Mouse (Mus musculus): Measurements from ENCODE around the gene Rgs6. TPM values are rescaled to one million over a fixed set of nuclear protein-coding genes. Genes with fewer than 3 reads are reported as not detected.

Gene Rgs6
- polyA plus RNA-seq, 2 experiments: 0.07 to 0.20 TPM

DNA sequence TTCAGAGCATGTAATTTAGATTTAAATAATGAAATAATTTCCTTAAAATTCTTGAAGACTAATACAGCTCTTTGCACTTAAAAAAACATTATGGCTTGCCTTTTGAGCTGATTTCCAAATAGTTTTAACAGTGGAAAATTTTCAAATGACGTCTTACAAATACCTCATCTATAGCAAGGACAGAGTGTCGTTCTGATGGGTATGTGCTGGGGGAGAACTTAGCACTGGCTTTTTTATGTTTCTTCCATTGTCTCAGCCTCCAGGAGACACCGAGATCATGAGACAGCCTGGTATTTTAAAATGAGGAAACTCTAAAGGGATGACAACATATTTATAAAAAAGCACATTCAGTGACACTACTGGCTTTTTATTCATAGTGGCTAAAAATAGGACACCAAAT is 204.0 kb downstream of the Rgs6 start:
- H3K27ac ChIP-seq: no peak overlapping the region
- ATAC-seq (ENCODE audit: insufficient read depth) (no peak), DNase-seq (ENCODE audit: low read depth in 3 of 3, low spot score in 3 of 3) (no peak)
- no peaks in the 10 kb centered on the region for H3K9me3 ChIP-seq (ENCODE audit: control insufficient read depth, low read length)
- no peaks in the 10 kb centered on the region for H3K4me1 ChIP-seq (replicated peaks; ENCODE audit: control insufficient read depth in 2 of 2, insufficient read depth in 2 of 2, low read length in 1 of 2)
- 54% methylated on average over 3 of the region's 3 CpGs for WGBS (ENCODE audit: insufficient replicate concordance)
- no peak overlapping the region for H3K4me3 ChIP-seq (ENCODE audit: insufficient read depth in 1 of 2, low read depth in 2 of 2, low read length in 2 of 2)
- no peaks in the 10 kb centered on the region for H3K36me3 ChIP-seq (replicated peaks; ENCODE audit: control insufficient read depth, insufficient read depth, low read depth)
- H3K4me2 ChIP-seq (ENCODE audit: low read depth): no peak overlapping the region
- no peak for TF ChIP-seq EP300 (IDR thresholded peaks at IDR 0.05; ENCODE audit: low read depth)
- no peak for TF ChIP-seq CTCF (IDR thresholded peaks at IDR 0.05; ENCODE audit: low read depth)
- H3K9ac ChIP-seq (replicated peaks): no peak overlapping the region
- no peaks in the 10 kb centered on the region for H3K27me3 ChIP-seq (ENCODE audit: control insufficient read depth, insufficient read depth, low read length)

DNA sequence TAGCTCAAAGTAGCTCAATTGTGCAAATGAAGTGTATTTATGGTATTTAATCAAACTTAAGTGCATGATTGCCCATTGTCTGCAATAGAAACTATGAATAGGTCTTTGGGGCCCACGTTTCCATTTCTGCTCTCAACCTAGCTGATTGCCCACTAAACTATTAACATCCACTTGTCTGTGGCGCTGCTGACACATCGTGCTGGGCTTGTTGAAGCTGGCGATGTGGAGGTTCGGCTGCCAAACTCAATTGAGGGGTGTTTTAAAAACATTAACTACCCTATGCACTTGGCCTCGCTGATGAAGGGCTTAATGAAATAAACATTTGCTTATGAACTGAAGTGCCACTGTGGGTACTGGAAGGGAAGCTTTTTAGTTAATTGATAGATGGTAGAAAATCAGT is 211.8 kb downstream of the Rgs6 start:
- H3K27ac ChIP-seq: no peak overlapping the region
- DNase-seq (ENCODE audit: low read depth in 3 of 3, low spot score in 3 of 3): no peak
- no peak overlapping the region for H3K9ac ChIP-seq (replicated peaks)
- H3K9me3 ChIP-seq (ENCODE audit: control insufficient read depth, low read length): no peaks in the 10 kb centered on the region
- 59% methylated on average over 6 of the region's 6 CpGs for WGBS (ENCODE audit: insufficient replicate concordance)
- ATAC-seq (ENCODE audit: insufficient read depth): no peak
- TF ChIP-seq EP300 (IDR thresholded peaks at IDR 0.05; ENCODE audit: low read depth): no peak
- TF ChIP-seq CTCF (IDR thresholded peaks at IDR 0.05; ENCODE audit: low read depth): no peak
- H3K4me2 ChIP-seq (ENCODE audit: low read depth): no peak overlapping the region
- H3K4me1 ChIP-seq (replicated peaks; ENCODE audit: control insufficient read depth in 2 of 2, insufficient read depth in 2 of 2, low read length in 1 of 2): no peaks in the 10 kb centered on the region
- H3K36me3 ChIP-seq (replicated peaks; ENCODE audit: control insufficient read depth, insufficient read depth, low read depth): no peaks in the 10 kb centered on the region
- H3K4me3 ChIP-seq (ENCODE audit: insufficient read depth in 1 of 2, low read depth in 2 of 2, low read length in 2 of 2): no peak overlapping the region
- no peaks in the 10 kb centered on the region for H3K27me3 ChIP-seq (ENCODE audit: control insufficient read depth, insufficient read depth, low read length)

DNA sequence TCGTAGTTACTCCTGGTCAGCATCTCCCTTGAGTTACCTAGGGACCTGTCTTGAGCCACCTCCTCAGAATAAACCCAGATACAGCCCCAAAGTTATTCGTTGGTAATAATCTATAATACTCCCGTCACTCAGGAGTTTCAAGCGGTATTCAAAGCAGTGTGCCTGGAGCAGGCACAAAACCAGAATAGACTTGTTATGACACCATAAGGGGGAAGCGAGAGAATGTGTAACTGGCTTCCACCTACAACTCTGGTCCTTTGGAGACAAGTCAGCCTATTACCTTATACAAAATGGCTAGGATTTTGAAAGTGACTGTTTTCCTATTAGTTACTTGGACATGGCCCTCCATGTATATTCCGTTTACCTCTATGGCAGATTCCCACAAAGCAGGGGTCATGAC is 213.6 kb downstream of the Rgs6 start:
- Histone ChIP-seq H3K27me3 (ENCODE audit: control insufficient read depth, insufficient read depth, low read length) (no peaks in the 10 kb centered on the region), H3K9ac (replicated peaks) (no peak overlapping the region), H3K4me2 (ENCODE audit: low read depth) (no peak overlapping the region), H3K4me3 (ENCODE audit: insufficient read depth in 1 of 2, low read depth in 2 of 2, low read length in 2 of 2) (no peak overlapping the region), H3K27ac (no peak overlapping the region), H3K4me1 (replicated peaks; ENCODE audit: control insufficient read depth in 2 of 2, insufficient read depth in 2 of 2, low read length in 1 of 2) (no peaks in the 10 kb centered on the region), H3K36me3 (replicated peaks; ENCODE audit: control insufficient read depth, insufficient read depth, low read depth) (no peaks in the 10 kb centered on the region), H3K9me3 (ENCODE audit: control insufficient read depth, low read length) (no peaks in the 10 kb centered on the region)
- no peak for DNase-seq (ENCODE audit: low read depth in 3 of 3, low spot score in 3 of 3)
- 57% methylated on average over 6 of the region's 6 CpGs for WGBS (ENCODE audit: insufficient replicate concordance)
- no peak for ATAC-seq (ENCODE audit: insufficient read depth)
- TF ChIP-seq CTCF (IDR thresholded peaks at IDR 0.05; ENCODE audit: low read depth): no peak
- no peak for TF ChIP-seq EP300 (IDR thresholded peaks at IDR 0.05; ENCODE audit: low read depth)

DNA sequence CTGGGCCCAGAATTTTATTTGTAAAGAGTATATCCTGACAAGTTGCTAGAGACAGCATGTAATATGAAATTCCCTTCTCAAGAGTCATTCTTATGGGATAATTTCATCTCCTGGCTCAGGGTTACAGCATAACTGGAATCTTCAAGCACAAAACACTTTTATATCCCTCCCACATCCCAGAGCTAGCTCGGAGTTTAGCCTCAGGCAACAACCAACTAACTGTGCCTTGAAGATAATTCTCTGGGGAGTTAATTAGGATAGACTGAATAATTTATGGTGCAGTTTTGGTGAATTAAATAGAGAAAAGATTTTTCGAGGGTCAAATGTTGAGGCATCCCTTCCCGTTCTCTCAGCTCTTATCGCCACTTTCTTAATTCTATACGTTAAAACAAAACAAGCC is 214.6 kb downstream of the Rgs6 start:
- no peaks in the 10 kb centered on the region for H3K27me3 ChIP-seq (ENCODE audit: control insufficient read depth, insufficient read depth, low read length)
- H3K27ac ChIP-seq: no peak overlapping the region
- no peaks in the 10 kb centered on the region for H3K36me3 ChIP-seq (replicated peaks; ENCODE audit: control insufficient read depth, insufficient read depth, low read depth)
- WGBS (ENCODE audit: insufficient replicate concordance): 69% methylated on average over 5 of the region's 5 CpGs
- no peak overlapping the region for H3K9ac ChIP-seq (replicated peaks)
- no peak overlapping the region for H3K4me3 ChIP-seq (ENCODE audit: insufficient read depth in 1 of 2, low read depth in 2 of 2, low read length in 2 of 2)
- no peak for ATAC-seq (ENCODE audit: insufficient read depth)
- TF ChIP-seq EP300 (IDR thresholded peaks at IDR 0.05; ENCODE audit: low read depth) (no peak), CTCF (IDR thresholded peaks at IDR 0.05; ENCODE audit: low read depth) (no peak)
- H3K9me3 ChIP-seq (ENCODE audit: control insufficient read depth, low read length): no peaks in the 10 kb centered on the region
- H3K4me2 ChIP-seq (ENCODE audit: low read depth): no peak overlapping the region
- no peaks in the 10 kb centered on the region for H3K4me1 ChIP-seq (replicated peaks; ENCODE audit: control insufficient read depth in 2 of 2, insufficient read depth in 2 of 2, low read length in 1 of 2)
- DNase-seq (ENCODE audit: low read depth in 3 of 3, low spot score in 3 of 3): no peak

DNA sequence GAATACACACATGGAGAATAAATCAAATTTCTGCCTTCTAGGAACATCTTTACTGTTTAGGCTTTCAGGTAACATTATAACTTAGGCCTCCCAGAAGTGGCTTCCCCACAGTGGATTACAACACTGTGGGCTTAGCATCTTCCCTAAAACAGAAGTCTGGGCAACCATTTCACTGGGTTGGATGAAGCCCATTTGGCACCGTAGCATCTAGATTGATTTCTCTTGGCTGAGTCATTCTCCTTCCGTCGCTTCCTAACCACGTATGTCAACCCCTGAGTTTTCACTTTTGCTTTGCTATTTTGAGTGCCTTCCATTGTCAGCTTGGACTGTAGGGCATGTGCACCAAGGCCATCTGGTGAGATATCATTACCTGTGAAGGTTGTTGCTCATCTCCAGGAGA is 217.1 kb downstream of the Rgs6 start:
- 68% methylated on average over 4 of the region's 4 CpGs for WGBS (ENCODE audit: insufficient replicate concordance)

More for the DNA sequence above, 217.1 kb downstream of the Rgs6 start:
- Histone ChIP-seq H3K9ac (replicated peaks) (no peak overlapping the region), H3K4me3 (ENCODE audit: insufficient read depth in 1 of 2, low read depth in 2 of 2, low read length in 2 of 2) (no peak overlapping the region), H3K27ac (no peak overlapping the region), H3K4me2 (ENCODE audit: low read depth) (no peak overlapping the region), H3K9me3 (ENCODE audit: control insufficient read depth, low read length) (no peaks in the 10 kb centered on the region), H3K36me3 (replicated peaks; ENCODE audit: control insufficient read depth, insufficient read depth, low read depth) (no peaks in the 10 kb centered on the region), H3K27me3 (ENCODE audit: control insufficient read depth, insufficient read depth, low read length) (no peaks in the 10 kb centered on the region), H3K4me1 (replicated peaks; ENCODE audit: control insufficient read depth in 2 of 2, insufficient read depth in 2 of 2, low read length in 1 of 2) (no peaks in the 10 kb centered on the region)
- TF ChIP-seq EP300 (IDR thresholded peaks at IDR 0.05; ENCODE audit: low read depth): no peak
- TF ChIP-seq CTCF (IDR thresholded peaks at IDR 0.05; ENCODE audit: low read depth): no peak
- ATAC-seq (ENCODE audit: insufficient read depth) (no peak), DNase-seq (ENCODE audit: low read depth in 3 of 3, low spot score in 3 of 3) (no peak)

Data from liver, embryonic 14.5 days (tissue).